Mouse (Mus musculus) lung, embryonic 15.5 days (tissue): ENCODE data around the gene Lep. TPM values are rescaled to one million over a fixed set of nuclear protein-coding genes. Genes with fewer than 3 reads are reported as not detected.

ENCODE experiments used
- ATAC-seq: fragments of 200-750 bp; cut with Nextera tagmentation; 2 replicates; pipeline ENCODE4 v1.8.0; 2017; ENCODE audit warnings: moderate number of reproducible peaks, borderline replicate concordance; ENCODE audit not compliant: low FRiP score, low TSS enrichment; ENCODE audit errors: extremely low read depth
- H3K27ac ChIP-seq: fragments of 300-500 bp; sonication (generic); 2 replicates; pipeline ENCODE4 v1.5.1; 2015; ENCODE audit warnings: moderate library complexity, mild to moderate bottlenecking, inconsistent platforms
- H3K27me3 ChIP-seq: fragments of 300-500 bp; sonication (generic); 2 replicates; pipeline ENCODE4 v1.6.1; 2015; ENCODE audit warnings: inconsistent platforms
- H3K36me3 ChIP-seq: fragments of 300-500 bp; sonication (generic); 2 replicates; pipeline ENCODE4 v1.6.1; 2015; ENCODE audit warnings: inconsistent platforms
- H3K4me1 ChIP-seq: fragments of 300-500 bp; sonication (generic); 2 replicates; pipeline ENCODE4 v1.6.1; 2015; ENCODE audit warnings: inconsistent platforms
- H3K4me2 ChIP-seq: fragments of 300-500 bp; sonication (generic); 2 replicates; pipeline ENCODE4 v1.6.1; 2015; ENCODE audit warnings: inconsistent platforms, mild to moderate bottlenecking, moderate library complexity
- H3K4me3 ChIP-seq: fragments of 300-500 bp; sonication (generic); 2 replicates; pipeline ENCODE4 v1.5.1; 2015; ENCODE audit warnings: mild to moderate bottlenecking, inconsistent platforms
- H3K9ac ChIP-seq: fragments of 300-500 bp; sonication (generic); 2 replicates; pipeline ENCODE4 v1.6.1; 2015; ENCODE audit warnings: inconsistent platforms
- H3K9me3 ChIP-seq: fragments of 300-500 bp; sonication (generic); 2 replicates; pipeline ENCODE4 v1.6.1; 2016; ENCODE audit warnings: inconsistent platforms
- WGBS: fragments of 180-500 bp; shearing (Covaris S2); methylation state at CpG from one replicate; pipeline ENCODE4 v1.1.7; 2015; 5-methylcytosine and 5-hydroxymethylcytosine counted together
- polyA plus RNA-seq: library from polyadenylated mRNA; unstranded; fragments of >200 nt; fragmentation: Nextera tagmentation; extraction: Ambion mirVana; gene quantifications from 2 replicates; pipeline ENCODE4 v1.2.1, GENCODE M21; 2015

Gene Lep
- polyA plus RNA-seq, 1 experiment from 2014 or later: not detected

DNA sequence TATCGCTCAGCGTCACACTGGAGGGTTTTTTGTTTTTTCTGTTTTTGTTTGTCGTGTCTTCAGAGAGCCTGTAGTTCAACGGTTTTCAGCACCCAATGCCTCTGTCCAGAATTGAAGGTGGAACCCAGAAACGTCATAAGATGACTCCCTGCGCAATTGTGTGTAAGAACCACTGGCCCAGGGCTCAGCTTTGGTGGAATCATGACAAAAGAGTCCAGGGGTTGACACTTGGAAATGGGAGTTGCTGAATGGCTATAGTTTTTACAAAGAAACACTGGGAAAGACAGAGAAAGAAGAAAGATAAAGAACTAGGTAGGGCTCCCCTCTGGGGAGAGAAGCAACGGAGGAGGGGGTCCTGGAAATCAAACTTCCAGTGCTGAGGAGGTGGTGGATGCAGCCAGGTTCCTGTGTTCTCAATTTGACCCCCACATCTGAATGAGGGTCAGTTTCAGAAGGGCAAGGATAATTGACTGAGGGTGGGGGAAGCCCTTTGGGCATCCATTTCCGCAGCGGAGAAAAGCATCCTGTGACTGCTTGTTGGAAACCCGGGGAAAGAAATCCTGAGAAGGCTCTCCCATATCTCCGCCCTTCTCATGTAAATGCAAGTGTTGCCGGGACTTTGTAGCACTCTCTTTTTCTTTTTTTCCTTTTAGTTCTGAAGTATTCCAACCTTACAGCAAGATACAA lies 34.1 kb upstream of the Lep start:
- Histone ChIP-seq H3K4me2 (no peak overlapping the region), H3K4me3 (no peak overlapping the region), H3K27ac (no peak overlapping the region), H3K9ac (no peak overlapping the region), H3K9me3 (no peaks in the 10 kb centered on the region), H3K36me3 (no peaks in the 10 kb centered on the region), H3K4me1 (peaks cover 5% of the 10 kb centered on the region; the same call in 1 of the 2 replicates), H3K27me3 (peaks cover 3% of the 10 kb centered on the region; the same call in 1 of the 2 replicates)
- WGBS: 38% methylated on average over 12 of the region's 12 CpGs
- ATAC-seq: no peak

DNA sequence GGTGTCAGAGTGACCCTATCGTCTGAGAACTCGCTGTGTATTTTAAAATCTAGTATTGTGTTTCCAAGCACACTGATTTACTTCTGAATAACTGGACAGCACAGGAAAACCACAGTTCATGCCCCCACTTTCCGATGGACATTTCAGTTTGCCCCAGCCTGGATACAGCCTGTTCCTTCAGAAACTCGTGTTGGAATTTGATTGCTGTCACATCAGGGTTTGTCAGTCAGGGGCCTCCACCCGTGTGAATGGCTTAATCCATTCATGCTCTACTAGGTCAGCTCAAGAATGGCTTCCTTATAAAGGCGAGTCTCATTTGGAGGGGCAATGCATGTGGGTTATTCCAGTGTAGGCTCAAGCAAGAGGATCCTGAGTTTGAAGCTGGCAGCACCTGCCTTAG lies 33.3 kb upstream of the Lep start:
- WGBS: 47% methylated on average over 6 of the region's 6 CpGs
- H3K27me3 ChIP-seq: peaks cover 3% of the 10 kb centered on the region; the same call in 1 of the 2 replicates
- no peak for ATAC-seq

DNA sequence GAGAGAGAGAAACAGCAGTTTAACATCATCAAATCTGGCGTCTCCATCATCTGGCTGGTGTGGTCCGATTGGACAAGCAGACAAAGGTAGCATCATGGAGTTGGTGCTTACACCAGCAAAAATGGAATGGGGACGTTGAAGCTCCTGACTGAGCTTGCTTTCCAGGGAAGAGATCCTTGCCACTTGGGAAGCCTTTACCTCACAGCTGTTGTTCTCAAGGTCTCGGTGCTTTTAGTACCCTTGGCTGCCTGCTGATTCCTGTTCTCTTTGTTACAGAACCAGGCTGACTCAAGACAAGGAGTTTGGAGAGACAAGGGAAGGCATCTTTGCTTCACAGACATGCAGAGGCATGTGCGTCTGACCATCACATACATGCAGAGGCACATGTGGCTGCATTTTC lies 31.9 kb upstream of the Lep start:
- Histone ChIP-seq H3K36me3 (no peaks in the 10 kb centered on the region), H3K9me3 (no peaks in the 10 kb centered on the region), H3K27me3 (no peaks in the 10 kb centered on the region; the same call in 1 of the 2 replicates), H3K4me3 (no peak overlapping the region), H3K4me2 (no peak overlapping the region), H3K27ac (no peak overlapping the region), H3K4me1 (peaks cover 9% of the 10 kb centered on the region), H3K9ac (no peak overlapping the region)
- 58% methylated on average over 5 of the region's 5 CpGs for WGBS
- ATAC-seq: no peak

More for the DNA sequence above, 33.3 kb upstream of the Lep start:
- no peaks in the 10 kb centered on the region for H3K36me3 ChIP-seq
- H3K4me3 ChIP-seq: no peak overlapping the region
- no peak overlapping the region for H3K4me2 ChIP-seq
- no peaks in the 10 kb centered on the region for H3K9me3 ChIP-seq
- peaks cover 9% of the 10 kb centered on the region for H3K4me1 ChIP-seq
- no peak overlapping the region for H3K9ac ChIP-seq
- no peak overlapping the region for H3K27ac ChIP-seq

DNA sequence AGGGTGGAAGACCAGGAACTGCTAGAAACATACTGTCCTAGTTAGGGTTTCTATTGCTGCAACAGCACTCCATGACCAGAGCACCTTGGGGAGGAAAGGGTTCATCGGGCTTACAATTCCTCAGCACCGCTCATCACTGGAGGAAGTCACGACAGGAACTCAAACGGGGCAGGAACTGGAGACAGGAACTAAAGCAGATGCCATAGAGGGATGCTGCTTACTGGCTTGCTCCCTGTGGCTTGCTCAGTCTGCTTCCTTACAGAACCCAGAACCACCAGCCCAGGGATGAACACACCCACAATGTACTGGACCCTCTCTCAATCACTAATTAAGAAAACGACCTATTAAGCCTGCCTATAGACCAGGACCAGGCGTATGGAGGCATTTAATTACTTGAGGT lies 30.5 kb upstream of the Lep start:
- Histone ChIP-seq H3K27ac (no peak overlapping the region), H3K9me3 (no peaks in the 10 kb centered on the region), H3K27me3 (no peaks in the 10 kb centered on the region; the same call in 1 of the 2 replicates), H3K9ac (no peak overlapping the region), H3K4me2 (no peak overlapping the region), H3K4me1 (peaks cover 4% of the 10 kb centered on the region; the same call in 1 of the 2 replicates), H3K4me3 (no peak overlapping the region), H3K36me3 (no peaks in the 10 kb centered on the region)
- ATAC-seq: no peak
- 61% methylated on average over 6 of the region's 6 CpGs for WGBS

DNA sequence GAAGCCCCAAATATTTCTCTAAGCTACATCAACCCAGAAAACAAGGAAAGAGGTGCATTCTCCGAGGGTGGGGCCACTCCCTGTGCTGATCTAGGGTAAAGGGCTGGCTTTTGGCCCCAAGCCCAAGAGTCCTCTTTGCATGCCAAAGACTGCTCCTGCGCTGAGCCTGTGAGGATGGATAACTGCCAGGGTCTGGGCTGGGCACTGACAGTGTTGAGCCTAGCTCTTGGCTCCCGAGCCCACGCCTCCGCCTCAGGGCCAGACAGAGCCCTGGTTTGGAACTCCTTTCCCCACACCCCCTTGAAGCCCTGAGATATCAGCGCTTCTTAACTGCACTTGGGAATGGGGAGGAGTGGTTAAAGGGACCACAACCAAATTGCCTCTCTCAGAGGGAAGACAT lies 28.8 kb upstream of the Lep start:
- Histone ChIP-seq H3K4me1 (peaks cover 4% of the 10 kb centered on the region; the same call in 1 of the 2 replicates), H3K9me3 (no peaks in the 10 kb centered on the region), H3K27me3 (no peaks in the 10 kb centered on the region; the same call in 1 of the 2 replicates), H3K27ac (no peak overlapping the region), H3K4me3 (no peak overlapping the region), H3K9ac (no peak overlapping the region), H3K36me3 (no peaks in the 10 kb centered on the region), H3K4me2 (no peak overlapping the region)
- 35% methylated on average over 6 of the region's 6 CpGs for WGBS
- ATAC-seq: 0 out of 2 replicates have a peak, but pooled peaks have one; percentile 39

DNA sequence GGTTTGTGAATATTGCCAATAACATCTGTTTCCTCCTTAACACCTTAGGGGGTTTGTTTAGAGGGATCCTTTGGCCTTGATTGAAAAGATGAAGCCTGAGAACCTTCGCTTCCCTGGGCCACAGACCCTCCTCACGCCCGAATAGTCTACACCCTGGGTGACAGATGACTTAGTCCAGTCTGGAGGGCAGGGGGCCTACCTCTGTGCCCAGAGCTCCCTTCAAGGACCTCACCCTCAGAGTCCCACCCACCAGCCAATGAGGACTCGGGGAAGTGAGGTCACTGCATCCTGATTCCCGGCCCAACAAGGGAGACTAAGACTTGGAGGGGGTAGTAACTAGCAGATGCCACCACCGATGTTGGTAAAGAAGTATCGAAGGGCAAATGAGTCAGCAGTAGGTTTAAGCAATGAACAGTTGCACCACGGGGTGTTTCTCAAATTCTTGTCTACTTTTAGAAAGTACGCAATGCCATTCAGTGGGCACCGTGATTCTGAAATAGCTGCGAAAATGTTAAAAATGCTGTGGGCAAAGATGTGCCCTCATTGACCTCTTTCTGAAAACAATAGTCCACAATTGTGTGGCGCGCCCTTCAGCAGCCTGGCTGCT lies 28.2 kb upstream of the Lep start:
- no peak overlapping the region for H3K9ac ChIP-seq
- H3K4me1 ChIP-seq: peaks cover 4% of the 10 kb centered on the region; the same call in 1 of the 2 replicates
- H3K27me3 ChIP-seq: no peaks in the 10 kb centered on the region
- ATAC-seq: peak; percentile 70; the same call in 1 of the 2 replicates
- H3K4me2 ChIP-seq: no peak overlapping the region
- H3K9me3 ChIP-seq: no peaks in the 10 kb centered on the region
- no peaks in the 10 kb centered on the region for H3K36me3 ChIP-seq
- WGBS: 81% methylated on average over 13 of the region's 13 CpGs
- H3K4me3 ChIP-seq: no peak overlapping the region
- H3K27ac ChIP-seq: no peak overlapping the region

DNA sequence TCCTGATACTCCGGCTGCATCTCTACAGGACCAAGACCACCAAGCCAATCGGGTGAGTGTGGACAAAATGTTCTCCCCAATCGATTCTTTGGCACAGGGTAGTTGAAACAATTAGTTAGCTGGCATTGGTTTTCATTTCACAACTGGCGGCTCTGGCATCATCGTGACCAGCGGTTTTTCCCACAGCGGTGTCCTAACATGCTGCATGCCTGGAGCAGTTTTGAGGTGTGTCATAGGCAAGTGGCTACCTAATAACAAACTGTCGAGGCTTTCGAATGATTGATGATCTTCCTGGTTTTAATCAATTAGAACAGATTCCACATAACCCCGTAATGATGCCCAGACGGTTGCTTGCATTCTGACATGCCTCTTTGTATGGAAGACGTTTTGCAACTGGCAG lies 27.6 kb upstream of the Lep start:
- no peak overlapping the region for H3K9ac ChIP-seq
- H3K4me1 ChIP-seq: peaks cover 4% of the 10 kb centered on the region; the same call in 1 of the 2 replicates
- no peak overlapping the region for H3K4me3 ChIP-seq
- ATAC-seq: no peak
- 80% methylated on average over 12 of the region's 12 CpGs for WGBS
- no peaks in the 10 kb centered on the region for H3K27me3 ChIP-seq
- H3K4me2 ChIP-seq: no peak overlapping the region
- no peaks in the 10 kb centered on the region for H3K9me3 ChIP-seq
- no peak overlapping the region for H3K27ac ChIP-seq
- no peaks in the 10 kb centered on the region for H3K36me3 ChIP-seq

DNA sequence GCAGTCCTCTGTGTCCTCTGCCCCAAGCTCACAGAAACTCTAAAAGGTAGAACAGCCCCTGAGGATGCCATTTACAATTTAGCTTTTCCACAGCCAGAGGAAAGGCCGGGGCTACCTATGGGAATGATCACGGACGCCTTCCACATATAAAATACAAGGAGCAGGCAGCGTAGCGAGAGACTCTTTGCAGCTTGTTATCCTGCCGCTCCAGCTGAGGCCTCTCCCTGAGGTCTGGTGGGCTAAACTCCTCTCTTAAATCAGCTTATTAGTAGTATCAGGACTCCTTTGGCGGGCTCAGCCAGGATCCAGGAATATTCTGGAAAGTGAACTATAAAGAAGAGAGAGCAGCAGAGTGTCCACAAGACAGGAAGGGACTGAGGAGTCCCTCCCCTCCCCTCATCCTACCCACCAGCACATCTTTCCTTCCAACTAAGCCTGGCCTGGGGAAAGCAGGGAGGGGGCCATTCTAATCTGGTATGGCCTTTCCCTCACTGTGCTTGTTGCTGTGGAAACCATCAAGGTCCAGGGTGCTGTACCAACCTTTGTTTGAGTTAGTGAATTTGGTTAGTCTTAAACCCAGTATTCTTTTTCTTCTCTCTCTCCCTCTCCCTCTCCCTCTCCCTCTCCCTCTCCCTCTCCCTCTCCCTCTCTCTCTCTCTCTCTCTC lies 25.9 kb upstream of the Lep start:
- 86% methylated on average over 7 of the region's 7 CpGs for WGBS
- Histone ChIP-seq H3K9me3 (no peaks in the 10 kb centered on the region), H3K27ac (no peak overlapping the region), H3K27me3 (no peaks in the 10 kb centered on the region), H3K9ac (no peak overlapping the region), H3K4me2 (no peak overlapping the region), H3K4me1 (peaks cover 4% of the 10 kb centered on the region; the same call in 1 of the 2 replicates), H3K36me3 (no peaks in the 10 kb centered on the region), H3K4me3 (no peak overlapping the region)
- ATAC-seq: no peak

DNA sequence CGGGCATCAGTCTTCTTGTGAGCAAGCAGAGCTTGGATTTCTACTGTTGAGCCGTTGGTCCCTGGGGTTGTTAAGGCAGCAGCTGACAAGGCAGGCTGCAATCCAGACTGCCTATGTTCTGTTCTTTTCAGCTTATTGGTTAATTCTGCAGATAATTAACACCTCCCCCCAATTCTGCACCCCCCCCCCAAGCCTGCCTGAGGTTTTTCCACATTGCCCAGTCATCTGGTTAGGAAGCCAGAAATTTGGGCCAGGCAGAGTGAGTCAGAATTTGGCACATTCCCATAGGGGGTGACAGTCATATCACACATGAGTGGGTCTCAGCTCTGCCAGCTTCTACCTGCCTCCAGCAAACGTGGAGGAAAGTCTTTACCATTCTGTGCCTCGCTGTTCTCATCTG lies 23.3 kb upstream of the Lep start:
- 55% methylated on average over 4 of the region's 4 CpGs for WGBS
- Histone ChIP-seq H3K9me3 (no peaks in the 10 kb centered on the region), H3K27me3 (no peaks in the 10 kb centered on the region), H3K4me3 (no peak overlapping the region), H3K4me1 (no peaks in the 10 kb centered on the region), H3K4me2 (no peak overlapping the region), H3K9ac (no peak overlapping the region), H3K36me3 (no peaks in the 10 kb centered on the region), H3K27ac (no peak overlapping the region)
- ATAC-seq: no peak

DNA sequence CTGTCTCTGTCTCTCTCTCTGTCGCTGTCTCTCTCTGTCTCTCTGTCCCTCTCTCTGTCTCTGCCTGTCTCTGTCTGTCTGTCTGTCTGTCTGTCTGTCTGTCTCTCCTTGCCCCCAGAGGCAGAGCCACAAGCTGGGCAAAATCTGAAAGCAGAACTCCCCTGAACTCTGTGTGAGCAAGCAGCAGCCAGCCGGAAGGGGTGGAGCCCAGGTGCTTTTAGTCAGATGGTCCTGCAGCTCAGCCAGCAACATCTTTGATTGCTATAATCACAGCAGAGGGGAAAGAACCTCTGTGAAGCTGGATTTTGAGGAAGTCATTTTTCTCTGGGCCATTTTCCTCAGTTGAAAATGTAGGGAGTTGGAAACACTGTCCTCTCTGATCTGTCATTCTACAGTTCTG lies 19.8 kb upstream of the Lep start:
- ATAC-seq: no peak
- Histone ChIP-seq H3K4me2 (no peak overlapping the region), H3K4me1 (no peaks in the 10 kb centered on the region), H3K27me3 (no peaks in the 10 kb centered on the region), H3K9me3 (no peaks in the 10 kb centered on the region), H3K4me3 (no peak overlapping the region), H3K9ac (no peak overlapping the region), H3K27ac (no peak overlapping the region), H3K36me3 (no peaks in the 10 kb centered on the region)
- 73% methylated on average over 2 of the region's 2 CpGs for WGBS

DNA sequence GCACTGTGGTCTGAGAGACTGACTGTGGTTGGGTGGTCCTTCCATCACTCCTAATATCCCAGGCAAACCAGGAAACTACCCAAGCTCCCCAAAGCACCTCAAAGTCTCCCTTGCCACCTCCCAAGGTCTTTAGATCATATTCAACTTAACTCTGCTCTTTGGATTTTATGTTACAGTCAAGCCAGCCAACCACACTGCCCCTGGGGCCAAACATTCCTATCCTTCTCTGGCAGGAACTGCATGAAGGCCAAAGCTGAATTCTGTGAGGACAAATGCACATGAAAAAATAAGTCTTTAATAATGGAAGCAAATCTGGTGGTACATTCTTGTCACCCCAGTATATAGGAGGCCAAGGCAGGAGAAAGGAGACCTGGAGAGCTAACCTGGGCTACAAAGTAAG lies 16.0 kb upstream of the Lep start:
- no peak overlapping the region for H3K9ac ChIP-seq
- H3K4me1 ChIP-seq: no peaks in the 10 kb centered on the region
- no peak for ATAC-seq

DNA sequence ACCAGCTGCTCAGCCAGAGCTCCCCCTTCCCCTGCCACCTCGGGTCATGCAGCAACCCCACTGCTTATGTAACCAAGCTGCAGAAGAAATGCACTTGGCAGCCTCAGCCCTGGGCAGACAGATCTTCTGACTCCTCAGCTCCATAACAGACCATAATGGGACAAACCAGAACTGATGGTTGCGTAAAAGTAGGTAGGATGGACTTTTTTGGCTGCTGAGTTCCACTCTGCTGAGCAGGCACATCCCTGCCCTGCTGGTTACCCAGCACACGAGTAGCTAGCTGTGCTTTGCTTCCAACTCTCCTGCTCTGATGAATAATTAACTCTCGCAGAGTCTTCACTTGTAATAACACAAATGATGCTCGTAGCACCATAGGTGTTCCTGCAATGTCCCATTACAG lies 10.1 kb upstream of the Lep start:
- Histone ChIP-seq H3K4me2 (no peak overlapping the region), H3K4me3 (no peak overlapping the region), H3K9ac (no peak overlapping the region), H3K36me3 (no peaks in the 10 kb centered on the region), H3K4me1 (no peaks in the 10 kb centered on the region), H3K27me3 (no peaks in the 10 kb centered on the region), H3K27ac (no peak overlapping the region), H3K9me3 (no peaks in the 10 kb centered on the region)
- no peak for ATAC-seq
- WGBS: 49% methylated on average over 5 of the region's 5 CpGs

More for the DNA sequence above, 16.0 kb upstream of the Lep start:
- Histone ChIP-seq H3K27me3 (no peaks in the 10 kb centered on the region), H3K27ac (no peak overlapping the region), H3K4me3 (no peak overlapping the region), H3K9me3 (no peaks in the 10 kb centered on the region), H3K36me3 (no peaks in the 10 kb centered on the region), H3K4me2 (no peak overlapping the region)
